Mouse (Mus musculus) stomach, postnatal 0 days (tissue): ENCODE measurements around the gene Gcg.

Source experiments
- CTCF ChIP-seq: IDR thresholded peaks from 2 replicates; pipeline ENCODE4 v1.5.1; 2016; ENCODE audit warnings: antibody characterized with exemption, low read depth, mild to moderate bottlenecking, moderate library complexity
- EP300 ChIP-seq: optimal IDR thresholded peaks from 2 replicates; pipeline ENCODE3; 2016; ENCODE audit warnings: antibody characterized with exemption

DNA sequence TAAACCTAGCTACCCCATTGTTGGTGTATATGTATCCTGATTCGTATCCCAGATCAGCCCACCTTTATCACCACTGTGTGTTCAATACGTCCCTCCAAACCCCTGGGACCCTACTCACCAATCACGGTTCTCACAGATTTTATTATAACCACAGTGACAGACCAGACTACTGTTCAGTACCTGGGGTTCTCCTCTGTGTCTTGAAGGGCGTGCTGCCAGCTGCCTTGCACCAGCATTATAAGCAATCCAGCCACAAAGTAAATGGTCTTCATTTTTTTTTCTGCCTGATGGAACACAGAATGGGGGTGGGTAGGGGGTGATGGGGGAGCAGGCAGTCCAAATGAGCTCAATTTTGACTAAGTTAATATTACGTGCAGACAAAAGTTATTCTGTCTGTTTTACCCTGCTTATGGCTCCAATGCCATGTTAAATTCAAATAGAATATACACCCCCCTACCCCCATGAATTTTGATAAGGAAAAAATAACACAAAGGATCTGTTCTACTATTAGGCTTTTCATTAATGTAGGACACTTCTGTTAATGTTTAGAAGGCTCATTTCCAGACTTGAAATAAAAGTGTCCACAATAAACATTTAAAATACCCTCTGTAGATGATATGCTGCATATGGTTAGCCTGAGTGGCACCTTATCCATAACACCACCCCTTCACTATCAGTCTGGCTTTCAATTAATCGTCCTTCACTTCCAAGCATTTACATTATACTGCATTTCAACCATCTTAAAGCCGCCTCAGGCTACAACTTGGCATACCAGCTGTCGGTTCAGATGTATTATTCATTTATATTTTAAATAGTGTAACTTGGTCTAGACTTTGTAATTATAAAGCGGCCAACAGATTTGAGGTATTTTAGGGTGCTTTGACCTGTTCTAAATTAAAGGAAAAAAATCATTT lies 2.9 kb downstream of the Gcg start:
- no peak for TF ChIP-seq CTCF
- no peak for TF ChIP-seq EP300
